Mouse (Mus musculus): ENCODE results near the gene Cc2d2a. TPM values are rescaled to one million over a fixed set of nuclear protein-coding genes. Genes with fewer than 3 reads are reported as not detected.

Gene Cc2d2a
- polyA plus RNA-seq, 1 experiment from 2014 or later = 17.1 TPM

GRCm38 (mm10) chr5:43787976-43788752, 126.0 kb downstream of the Cc2d2a start:
- H3K9ac ChIP-seq = no peak overlapping the region
- no peaks in the 10 kb centered on the region for H3K9me3 ChIP-seq (replicated peaks)
- H3K27me3 ChIP-seq = no peaks in the 10 kb centered on the region
- no peak overlapping the region for H3K4me2 ChIP-seq
- WGBS = 83% methylated on average over 9 of the region's 9 CpGs
- H3K4me1 ChIP-seq = no peaks in the 10 kb centered on the region
- H3K36me3 ChIP-seq = no peaks in the 10 kb centered on the region
- no peak overlapping the region for H3K4me3 ChIP-seq (replicated peaks)
- no peak for ATAC-seq (replicated peaks; ENCODE audit: low FRiP score)
- H3K27ac ChIP-seq = no peak overlapping the region

Other genes with a start within 250 kb of the Cc2d2a start
- gene C1qtnf7, start 146.8 kb upstream of the Cc2d2a start, polyA plus RNA-seq (2015; fragmentation: Nextera tagmentation; extraction: Ambion mirVana) = 3.5 and 5.0 TPM in 2 replicates
- gene Bst1, start 156.5 kb downstream of the Cc2d2a start, polyA plus RNA-seq (2015; fragmentation: Nextera tagmentation; extraction: Ambion mirVana) = 0.55 TPM in 1 of 2 replicates, not detected in the other
- gene Fbxl5, start 159.3 kb downstream of the Cc2d2a start, polyA plus RNA-seq (2015; fragmentation: Nextera tagmentation; extraction: Ambion mirVana) = 54.8 and 56.7 TPM in 2 replicates
- gene Cd38, start 206.2 kb downstream of the Cc2d2a start, polyA plus RNA-seq (2015; fragmentation: Nextera tagmentation; extraction: Ambion mirVana) = 30.2 and 33.8 TPM in 2 replicates

Data from kidney, embryonic 15.5 days (tissue).